Mouse (Mus musculus) lung, adult 2 months (tissue): ENCODE data around the gene Parp11.

ENCODE experiments used
- CTCF ChIP-seq: fragments of 200-500 bp; IDR thresholded peaks from 2 replicates; pipeline ENCODE4 v1.5.1; 2011; ENCODE audit warnings: mild to moderate bottlenecking, low read length, control low read depth; ENCODE audit not compliant: insufficient read depth
- POLR2A ChIP-seq: fragments of 200-500 bp; IDR thresholded peaks from 2 replicates; pipeline ENCODE4 v1.6.1; 2011; ENCODE audit warnings: low read depth, mild to moderate bottlenecking, control low read depth, low read length, borderline replicate concordance; ENCODE audit errors: extremely low read depth

DNA sequence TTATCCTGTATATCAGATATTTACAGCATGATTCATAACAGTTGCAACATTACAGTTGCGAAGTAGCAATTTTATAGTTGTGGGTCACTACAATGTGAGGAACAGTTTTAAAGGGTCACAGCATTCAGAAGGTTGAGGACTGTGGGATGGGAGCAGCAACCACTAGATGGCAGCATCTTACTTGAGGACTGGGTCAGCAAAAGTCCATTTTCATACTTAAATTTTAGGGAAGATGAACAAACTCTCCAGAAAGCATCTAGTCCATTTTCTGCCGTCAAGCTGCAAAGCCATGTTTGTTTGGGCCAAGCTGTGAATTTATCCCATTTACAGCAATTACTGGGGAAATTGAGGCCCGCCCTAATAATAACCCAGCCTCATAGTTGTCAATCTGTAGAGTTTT, 55.9 kb downstream of the Parp11 start:
- TF ChIP-seq POLR2A (no peak), CTCF (peak; percentile 50)
